Mouse (Mus musculus): ENCODE measurements at regions not wholly inside any gene's neighbourhood (a gene's known extent, or its start where the extent isn't known, plus 50 kb on each side); places are given as distances from the start of the nearest gene placed in this dataset.

GRCm38 (mm10) chr3:156256719-156257118 lies 304.9 kb upstream of the Negr1 start:
- no peaks in the 10 kb centered on the region for H3K27me3 ChIP-seq
- H3K4me2 ChIP-seq = no peak overlapping the region
- no peak overlapping the region for H3K27ac ChIP-seq
- H3K9ac ChIP-seq (replicated peaks) = no peak overlapping the region
- H3K4me3 ChIP-seq (replicated peaks) = no peak overlapping the region
- no peaks in the 10 kb centered on the region for H3K9me3 ChIP-seq
- 92% methylated on average over 7 of the region's 7 CpGs for WGBS
- H3K4me1 ChIP-seq (replicated peaks) = peaks cover 15% of the 10 kb centered on the region
- no peaks in the 10 kb centered on the region for H3K36me3 ChIP-seq
- no peak for ATAC-seq (ENCODE audit: insufficient number of reproducible peaks, insufficient read depth, low FRiP score, low TSS enrichment, low read depth)

- WGBS = 93% methylated on average over 6 of the region's 6 CpGs
- ATAC-seq (ENCODE audit: insufficient number of reproducible peaks, insufficient read depth, low FRiP score, low TSS enrichment, low read depth) = no peak
These were observed 296.9 kb upstream of the Negr1 start for GRCm38 (mm10) chr3:156264654-156265053.

GRCm38 (mm10) chr3:156267727-156268126 lies 293.9 kb upstream of the Negr1 start:
- H3K27me3 ChIP-seq = no peaks in the 10 kb centered on the region
- no peaks in the 10 kb centered on the region for H3K36me3 ChIP-seq
- H3K4me1 ChIP-seq (replicated peaks) = no peaks in the 10 kb centered on the region
- H3K9ac ChIP-seq (replicated peaks) = no peak overlapping the region
- no peak overlapping the region for H3K4me2 ChIP-seq
- no peak overlapping the region for H3K27ac ChIP-seq
- WGBS = 73% methylated on average over 4 of the region's 4 CpGs
- H3K4me3 ChIP-seq (replicated peaks) = no peak overlapping the region
- no peak for ATAC-seq (ENCODE audit: insufficient number of reproducible peaks, insufficient read depth, low FRiP score, low TSS enrichment, low read depth)
- H3K9me3 ChIP-seq = no peaks in the 10 kb centered on the region

More at GRCm38 (mm10) chr3:156264654-156265053, 296.9 kb upstream of the Negr1 start:
- no peak overlapping the region for H3K4me3 ChIP-seq (replicated peaks)
- no peaks in the 10 kb centered on the region for H3K36me3 ChIP-seq
- H3K27me3 ChIP-seq = no peaks in the 10 kb centered on the region
- H3K9me3 ChIP-seq = no peaks in the 10 kb centered on the region
- no peak overlapping the region for H3K27ac ChIP-seq
- H3K9ac ChIP-seq (replicated peaks) = no peak overlapping the region
- no peak overlapping the region for H3K4me2 ChIP-seq
- H3K4me1 ChIP-seq (replicated peaks) = no peaks in the 10 kb centered on the region

GRCm38 (mm10) chr3:156299984-156300770 lies 261.4 kb upstream of the Negr1 start:
- Histone ChIP-seq H3K9me3 (no peaks in the 10 kb centered on the region), H3K36me3 (no peaks in the 10 kb centered on the region), H3K4me3 (replicated peaks) (no peak overlapping the region), H3K27ac (0 out of 2 replicates have a peak overlapping the region, but pooled peaks have one; percentile 41), H3K4me2 (no peak overlapping the region), H3K27me3 (no peaks in the 10 kb centered on the region), H3K9ac (replicated peaks) (no peak overlapping the region), H3K4me1 (replicated peaks) (peaks cover 4% of the 10 kb centered on the region)
- WGBS = 52% methylated on average over 3 of the region's 3 CpGs
- no peak for ATAC-seq (ENCODE audit: insufficient number of reproducible peaks, insufficient read depth, low FRiP score, low TSS enrichment, low read depth)

GRCm38 (mm10) chr3:156301302-156301701 lies 260.3 kb upstream of the Negr1 start:
- Histone ChIP-seq H3K27ac (no peak overlapping the region), H3K9me3 (no peaks in the 10 kb centered on the region), H3K4me2 (no peak overlapping the region), H3K4me3 (replicated peaks) (no peak overlapping the region), H3K9ac (replicated peaks) (no peak overlapping the region), H3K4me1 (replicated peaks) (peaks cover 4% of the 10 kb centered on the region), H3K36me3 (no peaks in the 10 kb centered on the region), H3K27me3 (no peaks in the 10 kb centered on the region)
- ATAC-seq (ENCODE audit: insufficient number of reproducible peaks, insufficient read depth, low FRiP score, low TSS enrichment, low read depth) = no peak
- 46% methylated on average over 1 of the region's 1 CpGs for whole genome bisulfite sequencing

GRCm38 (mm10) chr3:156301745-156302144 lies 259.8 kb upstream of the Negr1 start:
- Histone ChIP-seq H3K36me3 (no peaks in the 10 kb centered on the region), H3K27me3 (no peaks in the 10 kb centered on the region), H3K4me2 (no peak overlapping the region), H3K4me3 (replicated peaks) (no peak overlapping the region), H3K27ac (no peak overlapping the region), H3K9ac (replicated peaks) (no peak overlapping the region), H3K4me1 (replicated peaks) (peaks cover 4% of the 10 kb centered on the region), H3K9me3 (no peaks in the 10 kb centered on the region)
- no peak for ATAC-seq (ENCODE audit: insufficient number of reproducible peaks, insufficient read depth, low FRiP score, low TSS enrichment, low read depth)
- WGBS = 84% methylated on average over 3 of the region's 3 CpGs

GRCm38 (mm10) chr3:156304174-156304573 lies 257.4 kb upstream of the Negr1 start:
- H3K9me3 ChIP-seq = no peaks in the 10 kb centered on the region
- ATAC-seq (ENCODE audit: insufficient number of reproducible peaks, insufficient read depth, low FRiP score, low TSS enrichment, low read depth) = no peak
- no peaks in the 10 kb centered on the region for H3K36me3 ChIP-seq
- no peak overlapping the region for H3K4me2 ChIP-seq
- H3K4me1 ChIP-seq (replicated peaks) = peaks cover 4% of the 10 kb centered on the region
- WGBS = 69% methylated on average over 4 of the region's 4 CpGs
- no peak overlapping the region for H3K4me3 ChIP-seq (replicated peaks)
- no peak overlapping the region for H3K27ac ChIP-seq
- H3K9ac ChIP-seq (replicated peaks) = no peak overlapping the region
- H3K27me3 ChIP-seq = no peaks in the 10 kb centered on the region

GRCm38 (mm10) chr3:156305064-156305463 lies 256.5 kb upstream of the Negr1 start:
- H3K27ac ChIP-seq = no peak overlapping the region
- no peak overlapping the region for H3K4me2 ChIP-seq
- no peaks in the 10 kb centered on the region for H3K9me3 ChIP-seq
- ATAC-seq (ENCODE audit: insufficient number of reproducible peaks, insufficient read depth, low FRiP score, low TSS enrichment, low read depth) = no peak
- H3K4me1 ChIP-seq (replicated peaks) = peaks cover 4% of the 10 kb centered on the region
- no peak overlapping the region for H3K4me3 ChIP-seq (replicated peaks)
- no peaks in the 10 kb centered on the region for H3K27me3 ChIP-seq
- no peak overlapping the region for H3K9ac ChIP-seq (replicated peaks)
- H3K36me3 ChIP-seq = no peaks in the 10 kb centered on the region

GRCm38 (mm10) chr3:156335033-156335793 lies 226.4 kb upstream of the Negr1 start:
- H3K4me1 ChIP-seq (replicated peaks) = no peaks in the 10 kb centered on the region

GRCm38 (mm10) chr3:156341484-156341883 lies 220.1 kb upstream of the Negr1 start:
- no peaks in the 10 kb centered on the region for H3K36me3 ChIP-seq
- H3K4me3 ChIP-seq (replicated peaks) = no peak overlapping the region
- no peaks in the 10 kb centered on the region for H3K9me3 ChIP-seq
- no peaks in the 10 kb centered on the region for H3K4me1 ChIP-seq (replicated peaks)
- H3K27me3 ChIP-seq = no peaks in the 10 kb centered on the region
- H3K9ac ChIP-seq (replicated peaks) = no peak overlapping the region
- 80% methylated on average over 1 of the region's 1 CpGs for WGBS
- H3K27ac ChIP-seq = no peak overlapping the region
- ATAC-seq (ENCODE audit: insufficient number of reproducible peaks, insufficient read depth, low FRiP score, low TSS enrichment, low read depth) = no peak
- no peak overlapping the region for H3K4me2 ChIP-seq

More at GRCm38 (mm10) chr3:156335033-156335793, 226.4 kb upstream of the Negr1 start:
- H3K9ac ChIP-seq (replicated peaks) = no peak overlapping the region
- H3K27me3 ChIP-seq = no peaks in the 10 kb centered on the region
- ATAC-seq (ENCODE audit: insufficient number of reproducible peaks, insufficient read depth, low FRiP score, low TSS enrichment, low read depth) = no peak; the same call in 1 of the 2 replicates
- H3K4me3 ChIP-seq (replicated peaks) = no peak overlapping the region
- WGBS = 73% methylated on average over 6 of the region's 6 CpGs
- H3K27ac ChIP-seq = no peak overlapping the region
- no peaks in the 10 kb centered on the region for H3K36me3 ChIP-seq
- no peaks in the 10 kb centered on the region for H3K9me3 ChIP-seq
- H3K4me2 ChIP-seq = no peak overlapping the region

GRCm38 (mm10) chr3:156351727-156352126 lies 209.9 kb upstream of the Negr1 start:
- no peaks in the 10 kb centered on the region for H3K4me1 ChIP-seq (replicated peaks)
- no peaks in the 10 kb centered on the region for H3K27me3 ChIP-seq
- H3K27ac ChIP-seq = no peak overlapping the region
- H3K9me3 ChIP-seq = no peaks in the 10 kb centered on the region
- ATAC-seq (ENCODE audit: insufficient number of reproducible peaks, insufficient read depth, low FRiP score, low TSS enrichment, low read depth) = no peak
- H3K9ac ChIP-seq (replicated peaks) = no peak overlapping the region
- no peak overlapping the region for H3K4me3 ChIP-seq (replicated peaks)
- no peaks in the 10 kb centered on the region for H3K36me3 ChIP-seq
- H3K4me2 ChIP-seq = no peak overlapping the region
- WGBS = 53% methylated on average over 4 of the region's 4 CpGs

Measured in limb, embryonic 12.5 days (tissue).